Mouse (Mus musculus): ENCODE measurements around the gene Sik1.

Sik1 gene

DNA sequence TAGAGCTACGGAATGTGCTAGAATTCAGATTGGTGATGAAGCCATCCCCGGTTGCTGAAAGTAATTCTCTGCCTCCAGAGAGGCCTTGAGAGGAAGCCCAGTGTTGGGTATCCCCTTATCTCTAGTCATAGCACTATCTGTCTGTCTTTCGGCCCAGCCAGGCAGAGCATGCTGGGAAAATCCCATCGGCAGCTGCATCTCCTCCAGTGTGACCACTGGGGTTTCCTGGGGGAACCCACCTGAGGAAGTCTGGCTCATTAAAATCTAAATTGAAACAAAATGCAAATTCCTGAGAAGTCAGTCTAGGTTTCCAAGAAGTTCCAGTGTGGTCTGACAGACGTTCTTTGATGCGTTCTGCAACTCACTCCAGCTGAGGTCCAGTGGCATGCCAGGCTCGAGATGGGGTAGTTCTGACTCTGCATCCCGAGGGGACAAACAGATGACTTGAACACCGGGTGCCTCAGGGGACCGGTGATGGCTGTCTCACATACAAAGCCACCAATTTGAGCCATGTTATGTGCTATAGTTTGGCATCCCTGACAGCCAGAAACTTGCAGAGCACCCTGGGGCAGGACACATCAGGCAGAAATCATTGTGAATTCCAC lies 19.8 kb upstream of the Sik1 start:
- no peak for DNase-seq (ENCODE audit: low spot score in 2 of 2)

DNA sequence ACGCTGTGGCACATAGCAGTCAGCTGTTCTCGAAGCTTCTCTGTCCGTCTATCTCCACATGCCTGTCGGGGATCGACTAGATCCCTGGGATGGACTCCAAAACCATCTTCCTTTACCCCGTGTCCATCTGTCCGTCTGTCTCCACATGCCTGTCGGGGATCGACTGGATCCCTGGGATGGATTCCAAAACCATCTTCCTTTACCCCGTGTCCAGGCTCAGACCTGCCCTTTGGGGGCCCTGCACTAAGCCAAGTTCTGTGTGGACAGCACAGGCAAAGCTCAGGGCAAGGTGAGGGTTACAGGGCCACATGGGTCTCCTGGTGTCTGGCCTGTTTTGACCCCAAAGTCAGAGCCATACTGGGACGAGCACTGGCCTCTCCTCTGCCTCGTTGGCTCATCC lies 19.1 kb upstream of the Sik1 start:
- DNase-seq (ENCODE audit: low spot score in 2 of 2), result no peak

DNA sequence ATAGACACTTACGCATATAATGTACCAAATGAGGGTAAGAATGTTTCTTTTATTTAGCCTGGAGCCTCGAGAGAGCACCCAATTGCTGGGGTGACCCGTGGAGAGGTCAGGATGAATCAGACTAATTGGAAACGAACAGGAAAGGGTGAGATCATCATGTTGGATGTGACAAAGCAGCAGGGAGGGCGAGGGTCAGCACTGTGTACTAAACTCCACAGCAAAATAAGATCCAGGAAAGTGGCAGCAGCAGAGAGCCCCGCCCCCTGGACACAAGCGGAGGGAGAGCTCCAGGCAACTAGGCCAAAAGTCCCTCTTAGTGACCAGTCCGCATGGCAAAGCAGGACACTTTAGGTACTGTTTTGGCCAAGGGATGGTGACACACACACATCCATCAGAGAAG lies 18.4 kb upstream of the Sik1 start:
- DNase-seq (ENCODE audit: low spot score in 2 of 2), result no peak

DNA sequence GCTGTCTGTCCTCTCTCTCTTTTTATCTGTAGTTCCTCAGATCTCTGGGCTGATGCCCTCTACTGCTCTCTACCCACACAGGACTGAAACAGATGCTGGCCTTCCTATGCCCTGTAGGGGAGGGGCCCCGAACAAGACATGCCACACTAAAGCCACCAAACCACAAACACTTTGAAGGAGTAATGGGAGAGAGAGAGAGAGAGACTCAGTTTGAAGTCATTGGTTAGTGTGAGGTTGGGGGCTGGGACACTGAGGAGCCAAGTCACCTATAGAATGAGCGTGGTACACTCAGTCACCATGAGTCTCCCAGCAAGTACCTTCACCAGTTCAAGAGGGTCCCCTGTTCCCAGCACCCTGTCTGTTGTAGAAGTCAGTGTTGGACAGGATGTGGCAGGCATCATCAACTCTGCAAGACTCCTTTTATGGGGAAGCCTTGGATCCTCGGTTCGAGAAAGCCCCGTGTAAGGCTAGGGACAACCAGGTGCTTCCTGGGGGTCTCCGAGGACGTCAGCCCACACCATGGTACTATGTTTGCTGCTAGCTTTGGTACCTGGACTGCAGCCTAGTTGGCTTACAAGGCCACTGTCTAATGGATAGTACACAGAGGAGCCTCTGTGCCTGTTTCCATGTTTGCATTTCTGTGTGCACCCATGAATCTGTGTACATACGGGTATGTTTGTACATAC lies 17.7 kb upstream of the Sik1 start:
- no peak for DNase-seq (ENCODE audit: low spot score in 2 of 2)

DNA sequence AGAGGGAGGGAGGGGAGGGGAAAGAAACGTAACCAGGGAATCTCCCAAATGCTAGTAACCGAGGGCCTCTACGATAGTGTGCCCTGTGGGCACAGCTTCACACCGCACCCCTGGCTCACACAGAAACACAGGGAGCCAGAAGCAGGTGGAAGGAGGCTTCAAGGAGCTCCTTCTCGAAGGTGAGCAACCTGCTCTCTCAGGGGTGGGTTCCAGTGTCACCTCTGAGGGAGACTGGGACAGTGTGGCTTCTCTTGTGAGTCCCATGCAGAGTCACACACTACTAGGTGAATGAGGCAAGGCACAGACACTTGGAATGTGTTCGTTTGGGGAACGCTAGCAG lies 17.2 kb upstream of the Sik1 start:
- no peak for DNase-seq (ENCODE audit: low spot score in 2 of 2)

DNA sequence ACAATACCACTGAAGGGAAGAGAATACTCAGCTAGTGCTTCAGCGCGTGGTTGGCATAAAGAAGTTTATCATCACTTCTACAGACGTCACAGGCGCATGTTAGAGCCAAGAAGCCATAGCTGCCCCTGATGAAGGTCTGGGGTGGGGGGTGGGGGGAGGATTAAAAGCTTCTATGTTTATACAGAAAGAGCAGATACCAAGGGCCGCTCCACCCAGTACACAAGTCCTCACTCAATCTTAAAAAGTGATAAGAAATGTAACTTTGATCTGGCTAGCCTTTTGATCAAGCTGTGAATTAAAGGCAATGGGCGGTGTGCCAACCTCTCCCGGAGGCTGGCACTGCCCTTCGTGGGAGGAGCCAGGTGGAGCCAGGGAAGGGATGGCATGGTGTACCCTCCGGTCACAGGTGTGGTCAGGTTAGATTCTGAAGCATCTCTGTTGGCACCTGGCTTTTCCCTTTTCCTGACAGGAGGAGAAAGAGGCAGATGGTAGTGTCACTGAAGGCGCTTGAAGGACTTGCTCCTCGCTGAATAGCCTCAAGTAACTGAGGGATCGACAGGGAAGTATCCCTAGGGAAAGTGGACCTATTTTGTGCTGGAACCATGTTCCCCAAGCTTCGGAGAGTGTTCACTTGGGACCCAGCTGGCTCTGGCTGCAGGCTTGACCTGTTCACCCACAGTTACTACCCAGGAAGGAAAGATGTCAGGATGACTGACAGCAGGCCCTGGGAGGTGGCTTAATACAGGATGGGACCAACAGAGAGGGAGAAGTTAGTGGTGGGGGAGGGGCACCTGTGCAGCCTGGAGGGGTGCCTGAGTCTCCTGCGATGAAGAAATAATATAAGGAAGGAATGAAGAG lies 16.6 kb upstream of the Sik1 start:
- no peak for DNase-seq (ENCODE audit: low spot score in 2 of 2)

DNA sequence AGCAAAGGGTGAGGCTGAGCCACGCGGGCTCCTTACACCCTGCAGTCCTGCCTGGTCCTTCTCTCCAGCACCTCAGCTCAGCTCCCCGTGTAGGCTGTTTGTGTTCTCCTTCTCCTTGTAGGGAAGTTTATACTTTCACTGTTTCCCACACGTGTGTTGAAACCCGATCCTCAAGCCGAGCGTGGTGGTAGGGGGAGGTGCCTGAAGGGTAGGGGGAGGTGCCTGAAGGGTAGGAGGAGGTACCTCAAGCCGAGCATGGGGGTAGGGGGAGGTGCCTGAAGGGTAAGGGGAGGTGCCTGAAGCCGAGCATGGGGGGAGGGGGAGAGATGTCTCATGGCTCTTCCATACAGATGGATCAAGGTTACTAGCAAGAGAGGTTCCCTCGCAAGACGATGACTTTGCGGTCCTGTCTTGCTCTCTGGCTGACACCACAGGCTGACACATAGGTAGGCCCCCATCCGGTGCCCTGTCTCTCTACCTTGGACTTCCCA lies 15.4 kb upstream of the Sik1 start:
- no peak for DNase-seq (ENCODE audit: low spot score in 2 of 2)

DNA sequence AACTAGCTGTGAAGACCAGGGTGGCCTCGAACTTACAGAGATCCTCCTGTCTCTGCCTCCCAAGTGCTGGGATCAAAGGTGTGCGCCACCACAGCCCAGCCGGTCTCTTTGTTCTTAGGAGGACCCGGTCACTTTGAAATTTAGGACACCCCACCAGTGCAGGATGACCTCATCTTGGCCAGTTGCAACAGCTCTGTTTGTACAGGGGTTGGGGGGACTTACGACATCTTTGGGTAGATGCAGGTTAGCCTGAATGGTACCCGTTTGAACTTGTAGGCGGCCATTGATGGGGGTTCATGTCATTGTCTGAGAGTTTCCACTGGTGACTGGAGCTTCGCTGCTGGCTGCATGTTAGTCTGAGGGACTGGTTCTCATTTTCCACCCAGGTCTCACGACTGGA lies 14.8 kb upstream of the Sik1 start:
- no peak for DNase-seq (ENCODE audit: low spot score in 2 of 2)

DNA sequence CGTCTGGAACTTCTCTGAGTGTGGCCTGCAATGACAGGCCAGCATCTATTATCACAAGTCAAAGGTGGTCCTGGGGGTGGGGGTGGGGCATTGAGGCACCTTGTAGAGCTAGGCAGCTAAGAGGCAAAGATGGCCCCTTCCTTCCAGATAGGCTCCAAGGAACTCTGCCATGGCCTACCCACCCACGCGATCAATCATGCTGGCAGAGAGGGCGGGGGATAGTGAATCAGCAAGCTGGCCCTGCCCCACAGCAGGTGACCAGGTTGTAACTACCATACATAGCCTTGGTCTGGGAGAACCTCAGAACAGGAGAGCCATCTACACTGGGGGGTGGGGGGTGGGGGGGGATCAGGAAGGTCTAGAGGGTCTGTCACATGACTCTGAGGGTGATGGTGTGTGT lies 12.5 kb upstream of the Sik1 start:
- DNase-seq (ENCODE audit: low spot score in 2 of 2), result no peak

DNA sequence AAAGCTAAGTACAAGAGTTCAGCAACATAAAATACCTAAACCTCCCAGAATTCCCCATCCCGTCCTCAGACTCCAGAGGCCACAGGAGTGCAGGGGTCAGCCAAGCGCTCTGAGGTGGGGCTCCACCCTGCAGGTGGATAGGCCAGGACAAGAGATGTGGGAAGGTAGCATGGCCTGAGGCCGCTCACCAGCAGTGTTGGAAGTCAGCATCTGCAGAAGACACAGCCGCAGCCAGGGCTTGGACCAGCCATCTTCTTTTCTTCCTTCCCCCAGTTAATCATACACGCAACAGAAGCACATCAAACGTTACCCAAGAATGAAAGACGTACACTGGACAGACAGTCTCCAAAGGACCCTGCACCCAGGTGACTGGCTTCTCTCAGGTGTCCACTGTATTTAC lies 11.5 kb upstream of the Sik1 start:
- no peak for DNase-seq (ENCODE audit: low spot score in 2 of 2)

DNA sequence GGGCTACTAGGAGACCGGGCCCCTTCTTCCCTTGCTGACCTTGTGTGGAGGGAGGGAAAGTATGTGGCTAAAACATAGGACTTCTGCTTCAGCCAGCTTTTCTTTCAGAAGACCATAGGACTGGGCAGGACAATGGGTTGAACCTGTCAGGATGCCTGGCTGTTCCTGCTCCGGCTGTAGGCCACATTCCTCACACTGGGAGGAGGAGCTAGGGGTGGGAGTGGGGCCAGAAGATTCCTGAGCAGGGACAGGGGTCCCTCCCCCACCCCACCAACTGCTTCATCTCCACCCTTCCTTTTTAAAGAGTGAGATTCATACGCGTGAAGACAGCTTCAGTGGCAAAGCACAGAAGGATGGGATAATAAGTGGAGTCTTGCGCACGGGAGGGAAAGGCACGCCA lies 10.0 kb upstream of the Sik1 start:
- DNase-seq (ENCODE audit: low spot score in 2 of 2), result no peak

DNA sequence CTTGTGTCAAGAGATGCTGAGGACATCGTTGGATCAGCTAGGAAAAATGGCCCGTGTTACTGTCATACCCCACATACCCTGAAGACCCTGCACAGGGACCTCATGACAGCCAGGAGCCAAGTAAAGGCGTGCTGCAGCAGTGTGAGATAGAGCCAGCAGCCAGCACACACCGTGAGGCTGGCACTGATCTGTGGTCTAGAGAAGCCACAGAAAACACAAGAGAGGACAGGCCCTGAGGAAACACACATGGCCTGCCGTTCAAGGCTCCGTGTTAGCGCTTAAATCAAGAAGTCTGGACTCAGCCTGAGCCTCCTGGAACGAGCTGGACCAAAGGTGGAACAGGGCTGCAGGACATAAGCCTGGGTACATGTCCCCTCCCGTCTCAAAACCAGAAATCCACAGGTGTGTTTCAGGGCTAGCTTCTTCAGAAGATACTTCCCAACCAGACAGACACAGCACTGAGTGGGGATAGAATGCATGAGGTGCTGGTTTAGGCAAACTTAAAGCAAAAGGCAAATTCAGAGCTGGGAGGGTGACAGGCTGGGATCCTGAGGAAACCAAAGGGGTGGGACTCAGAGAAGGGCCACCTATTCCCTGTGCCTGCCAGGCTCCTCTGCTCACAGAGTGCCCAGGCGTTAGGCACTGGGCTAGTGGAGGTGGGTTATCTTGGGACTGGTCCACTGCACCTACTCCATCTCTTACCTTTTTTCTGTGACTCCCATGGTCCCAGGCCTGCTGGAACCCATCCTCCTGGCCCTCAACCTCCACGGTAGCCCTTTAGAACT lies 9.3 kb upstream of the Sik1 start:
- DNase-seq (ENCODE audit: low spot score in 2 of 2), result no peak

DNA sequence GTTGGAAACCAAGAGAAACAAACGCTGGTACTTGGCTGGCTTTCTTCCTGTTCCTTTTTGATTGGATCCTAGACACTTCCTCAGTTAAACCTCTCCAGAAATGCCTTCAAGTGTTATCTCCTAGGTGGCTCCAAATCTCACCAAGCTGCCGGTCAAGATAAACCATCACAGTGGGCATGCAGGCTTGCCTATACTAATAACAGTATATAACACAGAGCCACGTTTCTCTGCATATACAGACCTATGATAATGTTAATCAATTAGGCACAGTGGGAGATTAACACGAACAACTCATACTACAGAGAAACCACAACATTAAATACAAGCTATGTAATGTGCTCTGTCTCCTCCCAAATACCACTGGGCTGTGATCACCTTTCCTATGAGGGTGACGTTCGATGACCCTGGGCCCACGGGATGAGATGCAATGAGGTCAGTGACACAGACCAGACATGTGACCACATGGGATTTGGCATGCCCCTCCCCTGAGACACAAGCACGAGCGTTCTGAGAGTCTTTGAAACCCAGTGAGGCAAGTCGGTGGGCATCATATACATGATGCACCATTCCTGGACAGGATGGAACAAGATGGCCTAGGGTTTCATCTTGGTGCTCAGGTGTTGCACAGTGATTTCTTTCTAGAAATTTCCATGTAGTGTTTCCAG lies 7.7 kb upstream of the Sik1 start:
- no peak for DNase-seq (ENCODE audit: low spot score in 2 of 2)

DNA sequence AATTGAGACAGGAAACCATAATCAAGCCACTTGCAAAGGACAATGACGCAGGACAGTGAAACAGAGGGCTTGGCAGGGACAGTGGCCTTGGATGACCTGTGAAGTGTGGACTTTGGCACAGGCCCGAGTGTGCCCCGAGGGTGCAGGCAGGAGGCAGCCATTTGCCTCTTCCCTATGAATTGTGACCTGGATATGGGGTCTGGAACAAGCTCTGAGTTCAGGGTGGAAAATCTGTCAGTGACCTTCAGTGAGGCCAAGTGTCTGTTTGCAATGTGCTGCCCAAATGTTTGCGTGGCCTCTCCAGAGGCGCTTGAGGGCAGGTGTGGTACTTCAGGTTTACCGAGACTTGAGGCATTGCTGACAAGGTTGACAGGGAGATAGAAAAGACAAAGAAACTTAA lies 6.5 kb upstream of the Sik1 start:
- no peak for DNase-seq (ENCODE audit: low spot score in 2 of 2)

DNA sequence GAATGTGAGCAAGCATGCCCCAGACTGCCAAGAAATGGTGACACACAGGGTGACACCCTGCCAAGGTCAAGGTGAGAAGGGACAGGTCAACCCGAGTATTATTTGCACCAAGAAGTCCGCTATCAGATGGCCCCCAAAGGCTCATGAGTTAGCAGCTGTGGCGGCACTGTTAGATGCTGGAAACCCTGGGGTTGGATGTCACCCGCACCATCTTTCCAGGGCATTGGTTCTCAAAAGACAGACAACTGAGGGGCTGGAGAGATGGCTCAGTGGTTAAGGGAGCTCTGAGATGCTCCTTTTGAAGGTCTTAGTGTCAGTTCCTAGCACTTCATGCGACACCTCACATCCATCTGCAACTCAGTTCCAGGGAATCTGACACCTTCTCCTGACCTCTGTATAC lies 6.1 kb upstream of the Sik1 start:
- no peak for DNase-seq (ENCODE audit: low spot score in 2 of 2)

DNA sequence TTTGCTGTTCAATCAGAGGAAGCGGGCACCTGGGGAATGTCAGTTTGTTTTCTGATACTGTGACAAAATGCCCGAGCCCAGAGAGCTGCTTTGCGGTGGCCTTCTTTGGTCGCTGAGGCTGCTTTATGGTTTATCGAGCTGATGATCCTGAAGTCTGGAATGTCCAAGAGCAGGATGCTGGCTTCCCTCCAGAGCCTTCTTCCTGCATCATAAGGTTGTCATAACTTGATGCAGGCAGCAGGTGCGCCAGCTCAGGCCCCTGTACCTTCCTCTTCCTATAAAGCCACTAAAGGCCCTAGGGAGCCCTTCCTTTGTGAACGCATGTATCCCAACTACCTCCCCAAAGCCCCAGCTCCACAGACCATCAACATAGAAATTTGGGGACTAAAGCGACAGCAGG lies 5.3 kb upstream of the Sik1 start:
- DNase-seq (ENCODE audit: low spot score in 2 of 2), result no peak

DNA sequence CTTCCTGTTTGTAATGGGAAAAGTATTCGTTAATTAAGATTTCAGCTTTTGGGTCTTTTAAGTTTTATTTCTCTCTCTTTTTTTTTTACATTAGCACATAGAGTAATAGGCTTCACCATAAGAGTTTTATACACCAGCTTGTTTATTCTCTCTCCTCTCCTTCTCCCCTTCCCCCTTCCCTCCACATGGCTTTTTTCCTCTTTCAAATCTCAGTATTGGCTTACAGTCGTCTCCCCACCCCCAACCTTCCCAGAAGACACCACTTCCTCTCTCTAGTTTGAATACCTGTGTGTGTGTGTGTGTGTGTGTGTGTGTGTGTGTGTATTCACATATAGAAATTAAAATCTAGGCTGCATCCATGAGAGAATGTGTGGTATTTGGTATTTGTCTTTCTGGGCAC lies 3.8 kb upstream of the Sik1 start:
- no peak for DNase-seq (ENCODE audit: low spot score in 2 of 2)

DNA sequence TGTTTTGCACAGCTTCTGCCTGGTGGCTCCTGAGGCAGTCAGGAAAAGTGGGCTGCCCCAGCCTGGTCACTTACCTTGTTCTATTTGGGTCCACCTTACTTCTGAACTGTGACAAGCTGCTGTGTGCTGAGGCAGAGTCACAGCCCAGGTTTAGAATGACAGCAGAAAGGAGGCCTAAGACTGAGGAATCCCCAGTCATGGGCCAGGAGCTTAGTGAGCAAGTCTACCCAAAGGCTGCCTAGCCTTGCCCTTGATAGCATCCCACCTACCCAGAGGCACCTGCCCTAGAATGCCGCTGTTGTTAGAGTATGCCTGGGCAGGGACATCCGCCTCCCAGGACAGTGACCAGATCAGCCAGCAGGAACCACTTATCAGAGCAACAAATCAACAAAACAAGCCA lies 3.2 kb upstream of the Sik1 start:
- DNase-seq (ENCODE audit: low spot score in 2 of 2), result no peak

DNA sequence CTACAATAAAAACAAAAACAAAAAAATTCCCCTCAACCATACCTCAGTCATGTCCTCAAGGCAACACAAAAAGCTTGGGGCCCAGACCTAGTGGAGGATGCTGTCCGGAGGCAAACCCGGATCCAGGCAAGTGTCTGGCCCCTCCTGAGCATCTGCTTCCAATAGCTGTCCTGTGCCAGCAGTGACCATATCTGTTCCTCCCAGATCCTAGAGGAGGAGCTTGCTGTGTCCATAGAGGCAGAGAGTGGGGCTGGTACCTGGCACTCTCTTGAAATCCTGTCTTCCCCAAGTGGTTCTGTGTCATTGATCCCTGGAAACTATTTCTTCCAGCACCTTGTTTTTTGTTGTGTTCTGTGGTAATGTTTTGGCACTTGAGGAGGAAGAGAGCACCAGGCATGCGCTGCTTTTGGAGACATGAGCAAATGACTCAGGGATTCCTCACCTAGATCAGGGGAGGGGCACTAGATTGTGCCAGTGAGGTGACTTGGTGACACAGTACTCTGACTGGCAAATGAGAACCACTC lies 2.4 kb upstream of the Sik1 start:
- DNase-seq (ENCODE audit: low spot score in 2 of 2), result no peak

DNA sequence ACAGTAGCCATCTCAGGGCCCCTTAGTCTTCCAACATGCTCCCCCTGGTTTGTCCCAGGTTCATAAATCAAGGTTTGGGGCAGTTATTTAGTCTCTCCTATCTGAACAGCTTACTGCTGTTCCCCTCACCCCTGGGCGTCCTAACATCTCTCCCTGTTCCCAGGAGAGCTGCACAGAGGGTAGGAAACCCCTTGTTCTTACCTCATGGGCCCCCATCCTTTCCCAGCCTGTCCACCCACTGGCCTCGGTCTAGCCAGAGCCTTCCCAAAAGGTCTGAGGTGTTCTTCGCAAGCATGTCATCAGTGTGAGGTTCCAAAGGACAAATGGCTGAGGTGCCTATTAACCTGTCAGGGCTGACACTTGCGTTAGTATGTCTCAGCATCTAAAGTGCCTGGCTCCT lies 1.6 kb upstream of the Sik1 start:
- DNase-seq (ENCODE audit: low spot score in 2 of 2), result no peak

DNA sequence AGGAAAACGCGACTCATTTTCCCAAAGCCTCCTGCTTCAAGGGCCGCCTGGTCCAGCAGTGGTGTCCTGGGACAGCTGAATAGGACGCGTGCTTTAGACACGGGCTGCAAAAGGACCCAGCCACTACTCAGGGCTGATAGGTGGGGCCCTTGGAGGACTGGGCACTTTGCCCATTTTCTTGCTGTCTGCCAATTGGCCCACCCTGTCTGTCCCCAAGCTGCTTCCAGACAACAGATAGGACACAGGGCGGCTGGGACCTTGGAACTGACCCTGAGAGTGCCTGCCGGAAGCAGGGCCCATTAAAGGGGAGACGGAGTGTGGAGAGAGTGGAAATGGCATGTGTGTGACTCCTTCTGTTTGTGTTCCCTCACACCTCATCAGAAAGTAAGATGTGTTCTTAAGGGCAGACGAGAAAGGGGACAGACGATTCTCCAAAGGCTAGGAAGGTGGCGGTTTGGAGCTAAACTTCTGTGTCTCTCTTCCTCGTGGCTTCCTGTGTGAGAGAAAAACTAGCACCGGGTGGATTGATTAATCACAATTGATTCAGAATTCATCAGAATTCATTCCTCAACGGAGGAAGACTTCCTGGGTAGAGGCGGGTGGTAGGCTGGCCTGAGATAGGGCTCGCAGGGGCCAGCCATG lies 1.0 kb upstream of the Sik1 start:
- peak in 1 of 2 experiments; percentile 34 for DNase-seq (ENCODE audit: low spot score in 2 of 2)
